In the genomic region with DNA sequence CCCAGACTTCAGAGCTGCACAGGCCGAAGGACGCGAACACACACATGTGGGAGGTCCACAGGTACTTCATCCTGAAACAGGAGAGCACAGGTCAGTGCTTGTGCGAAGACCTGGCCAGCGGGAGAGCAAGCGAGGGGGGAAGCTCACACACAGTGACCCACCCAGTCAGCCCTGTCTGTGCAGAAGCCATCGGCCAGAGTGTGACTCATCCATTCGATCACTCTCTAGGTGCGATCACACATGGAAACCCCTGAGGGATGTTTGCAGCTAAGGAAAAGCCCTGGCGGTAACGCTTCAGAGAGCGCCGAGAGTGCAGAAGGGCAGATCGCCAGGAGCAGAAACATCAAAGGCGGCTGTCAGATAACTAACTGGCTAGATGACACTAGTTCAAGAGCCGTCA, we compare ENCODE assay signal across 13 mouse cellular contexts.
"Had no signal": no experiment of that assay in that cellular context is flagged by ENCODE, and none has a peak within 500 bp of the region (broad histone marks: within the 10 kb centered on the region; RNA-seq: fewer than 3 reads in every experiment).

No protein-coding gene starts in this region.

- H3K4me2 ChIP-seq: liver, embryonic 13.5 days; midbrain, embryonic 11.5 days had no signal

- H3K9me3 ChIP-seq: liver, embryonic 13.5 days had no signal

- DNase-seq: liver, embryonic 13.5 days; lung, adult 2 months; lung, postnatal 14 days; lung, postnatal 4 days; midbrain, embryonic 14.5 days; right cerebral cortex, adult 18-20 months; right cerebral cortex, postnatal 14 days; right cerebral cortex, postnatal 4 days; thymus, postnatal 25 days had no signal

- H3K4me1 ChIP-seq: liver, embryonic 13.5 days had no signal

- H3K27me3 ChIP-seq: liver, embryonic 13.5 days had no signal

- H3K27ac ChIP-seq: liver, embryonic 13.5 days; stomach, postnatal 0 days had no signal

- H3K4me3 ChIP-seq: liver, embryonic 13.5 days had no signal

- ATAC-seq: inflammation-experienced regulatory T-cells, adult 6 months; intestine, embryonic 16.5 days had no signal

- H3K9ac ChIP-seq: liver, embryonic 13.5 days had no signal
